Mouse (Mus musculus) yolk sac, embryonic 10.5 days (tissue): ENCODE data around the gene Slc1a5.

Source experiments
- DNase-seq: peaks from one replicate; pipeline ENCODE4 v3.0.0-alpha.2; 2017; ENCODE audit warnings: low spot score

The Slc1a5 gene

DNA sequence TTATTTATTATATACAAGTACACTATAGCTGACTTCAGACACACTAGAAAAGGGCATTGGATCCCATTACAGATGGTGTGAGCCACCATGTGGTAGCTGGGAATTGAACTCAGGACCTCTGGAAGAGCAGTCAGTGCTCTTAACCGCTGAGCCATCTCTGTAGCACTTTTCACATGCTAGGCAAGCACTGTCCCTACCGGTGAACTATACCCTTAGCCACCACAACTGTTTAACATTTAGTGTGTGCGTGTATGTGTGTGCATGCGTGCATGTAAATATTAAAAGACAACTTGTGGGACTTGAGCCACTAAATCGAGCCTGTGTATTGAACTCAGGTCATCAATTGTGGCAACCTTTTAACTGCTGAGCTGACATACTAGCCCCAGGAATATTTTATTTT lies 65.6 kb downstream of the Slc1a5 start:
- no peak for DNase-seq

DNA sequence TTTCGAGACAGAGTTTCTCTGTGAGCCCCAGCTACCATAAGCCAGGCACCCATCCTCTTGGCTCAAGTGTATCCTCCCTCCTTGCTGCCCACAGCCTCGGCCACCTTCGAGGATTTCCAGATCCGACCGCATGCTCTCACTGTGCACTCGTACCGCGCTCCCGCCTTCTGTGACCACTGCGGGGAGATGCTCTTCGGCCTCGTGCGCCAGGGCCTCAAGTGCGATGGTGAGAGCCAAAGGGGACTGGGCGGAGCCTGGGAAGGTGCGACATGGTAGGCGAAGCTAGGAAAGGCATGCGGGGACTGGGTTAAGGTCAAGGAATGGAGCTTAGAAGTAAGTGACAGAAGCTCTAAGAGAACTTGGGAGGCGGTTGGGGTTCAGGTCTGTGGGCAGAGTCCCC lies 66.4 kb downstream of the Slc1a5 start:
- no peak for DNase-seq
